Mouse (Mus musculus): ENCODE results near the gene Nup107. TPM values are rescaled to one million over a fixed set of nuclear protein-coding genes. Genes with fewer than 3 reads are reported as not detected.

Nup107 gene
- polyA plus RNA-seq, 1 experiment from 2014 or later = 69.7 TPM

GRCm38 (mm10) chr10:117701034-117701829 lies 91.3 kb downstream of the Nup107 start:
- Histone ChIP-seq H3K27ac (no peak overlapping the region), H3K4me2 (replicated peaks) (no peak overlapping the region), H3K27me3 (no peaks in the 10 kb centered on the region), H3K9ac (no peak overlapping the region), H3K36me3 (peaks cover 87% of the 10 kb centered on the region), H3K4me3 (no peak overlapping the region), H3K9me3 (replicated peaks) (no peaks in the 10 kb centered on the region), H3K4me1 (no peaks in the 10 kb centered on the region)
- 92% methylated on average over 6 of the region's 6 CpGs for WGBS
- no peak for ATAC-seq (ENCODE audit: low FRiP score)

Other genes starting within 250 kb of the Nup107 start
- gene Cpm, start 163.2 kb downstream of the Nup107 start, polyA plus RNA-seq (2016; fragmentation: Nextera tagmentation; extraction: Ambion mirVana) = 6.0 and 7.8 TPM in 2 replicates
- gene Mdm2, start 81.9 kb downstream of the Nup107 start, polyA plus RNA-seq (2016; fragmentation: Nextera tagmentation; extraction: Ambion mirVana) = 69.2 and 77.3 TPM in 2 replicates
- 40.2 and 46.0 TPM in 2 replicates for gene Slc35e3, start 46.3 kb downstream of the Nup107 start, polyA plus RNA-seq (2016; fragmentation: Nextera tagmentation; extraction: Ambion mirVana)
- gene Rap1b, start 53.3 kb upstream of the Nup107 start, polyA plus RNA-seq (2016; fragmentation: Nextera tagmentation; extraction: Ambion mirVana) = 148 and 155 TPM in 2 replicates

All from hindbrain, embryonic 12.5 days (tissue).